Mouse (Mus musculus): ENCODE measurements around the gene Atp8a1. TPM values are rescaled to one million over a fixed set of nuclear protein-coding genes. Genes with fewer than 3 reads are reported as not detected.

Gene Atp8a1
- 10 to 100 TPM; 21.8 to 22.4 TPM for total RNA-seq (2021)
- long read RNA-seq, experiment 1, partial matches to known transcripts, result 0 of 2 reads
- long read RNA-seq, experiment 1, other reads (novel, unspliced or antisense), result 1 of 2 reads
- long read RNA-seq, experiment 2, full-length matches to known transcripts, result 1 of 10 reads
- long read RNA-seq, experiment 2, partial matches to known transcripts, result 1 of 10 reads
- long read RNA-seq, experiment 2, other reads (novel, unspliced or antisense), result 8 of 10 reads

GRCm38 (mm10) chr5:67847253-67848165 lies at the start of gene Atp8a1:
TSS of gene Atp8a1 (minus strand) at chr5:67847434.
- peak; percentile 97 to 98 for DNase-seq (ENCODE audit: low spot score in 2 of 2)

DNA sequence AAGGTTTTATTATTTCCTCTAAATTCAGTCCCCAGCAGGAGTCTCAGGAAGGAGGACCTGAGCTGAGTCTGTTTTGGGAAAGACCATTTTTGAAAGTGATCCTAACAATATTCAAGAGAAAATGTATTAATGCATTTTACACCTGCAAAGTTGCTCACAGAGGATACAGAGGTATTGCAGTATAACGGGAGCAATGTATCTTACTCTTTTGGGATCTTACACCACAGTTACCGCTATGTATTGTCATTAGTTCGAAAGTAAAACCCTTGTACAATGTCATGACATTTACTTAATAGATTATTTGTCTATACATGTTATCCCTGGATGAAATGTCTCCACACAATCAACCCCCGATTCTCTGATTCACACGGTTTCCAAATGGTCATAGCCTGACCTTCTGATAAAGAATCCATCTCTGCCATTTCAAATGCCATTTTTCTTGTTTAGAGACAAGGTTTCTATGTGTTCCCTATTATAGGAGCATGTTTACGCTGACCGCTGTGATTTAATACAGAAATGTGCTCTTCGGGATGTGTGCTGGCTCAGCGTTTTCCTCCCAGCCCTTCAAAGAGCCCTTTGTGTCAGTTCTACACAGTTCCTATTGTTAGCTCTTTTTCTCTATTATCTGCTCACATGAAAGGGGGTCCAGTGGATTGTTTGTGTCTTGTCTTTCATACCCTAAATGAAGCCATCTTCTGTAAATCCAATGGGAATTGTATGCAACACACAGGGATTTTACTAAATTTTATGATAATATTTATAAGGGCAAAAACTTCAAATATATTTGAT lies 37.4 kb upstream of the Atp8a1 start:
- no peak for DNase-seq (ENCODE audit: low spot score in 2 of 2)

GRCm38 (mm10) chr5:67883564-67884171 lies 36.4 kb upstream of the Atp8a1 start:
- DNase-seq (ENCODE audit: low spot score in 2 of 2), result no peak

- DNase-seq (ENCODE audit: low spot score in 2 of 2), result no peak
Observed at GRCm38 (mm10) chr5:67871414-67871813, 24.2 kb upstream of the Atp8a1 start.

- DNase-seq (ENCODE audit: low spot score in 2 of 2), result no peak
Observed at GRCm38 (mm10) chr5:67866221-67866620, 19.0 kb upstream of the Atp8a1 start.

DNA sequence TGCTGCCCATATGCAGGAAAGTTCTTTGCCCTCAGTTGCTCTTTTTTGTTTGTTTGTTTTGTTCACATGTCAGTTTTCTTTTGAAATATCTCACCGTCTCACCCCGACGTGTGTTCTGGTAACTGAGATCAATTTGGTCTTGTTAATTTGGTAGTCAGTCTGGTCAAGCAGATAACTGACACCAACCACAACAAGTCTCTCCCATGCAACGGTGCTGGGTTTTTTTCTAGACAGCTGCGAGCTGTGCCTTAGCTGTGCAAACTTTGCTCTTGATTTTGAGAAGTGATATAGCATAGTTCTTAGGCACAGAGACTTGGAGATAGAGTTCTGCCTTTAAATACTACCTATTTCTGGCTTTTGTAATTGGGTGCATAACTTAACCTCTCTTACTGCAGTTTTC lies 18.4 kb upstream of the Atp8a1 start:
- no peak for DNase-seq (ENCODE audit: low spot score in 2 of 2)

GRCm38 (mm10) chr5:67864508-67865060 lies 17.4 kb upstream of the Atp8a1 start:
- no peak for DNase-seq (ENCODE audit: low spot score in 2 of 2)

- no peak for DNase-seq (ENCODE audit: low spot score in 2 of 2)
Observed at GRCm38 (mm10) chr5:67863950-67864391, 16.7 kb upstream of the Atp8a1 start.

- no peak for DNase-seq (ENCODE audit: low spot score in 2 of 2)
Observed at GRCm38 (mm10) chr5:67854963-67855606, 7.9 kb upstream of the Atp8a1 start.

DNA sequence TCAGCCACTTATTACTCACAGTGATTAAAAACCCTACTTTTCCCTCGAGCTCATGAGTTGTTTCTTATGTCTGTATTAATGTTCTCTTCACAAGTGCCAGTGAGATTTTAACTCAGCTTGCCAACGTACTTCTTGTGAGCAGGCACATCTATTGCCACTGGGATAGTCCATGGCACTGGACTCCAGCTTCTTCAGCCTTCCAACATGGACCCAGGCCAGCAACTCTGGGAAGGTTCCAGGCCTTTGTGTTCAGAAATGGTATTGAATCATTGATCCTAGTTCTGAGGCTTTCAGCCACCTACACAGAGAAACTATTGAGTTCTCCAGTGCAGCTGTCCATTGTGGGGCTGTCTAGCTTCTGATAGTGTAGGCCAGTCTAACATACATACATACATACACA lies 5.6 kb upstream of the Atp8a1 start:
- DNase-seq (ENCODE audit: low spot score in 2 of 2), result no peak

DNA sequence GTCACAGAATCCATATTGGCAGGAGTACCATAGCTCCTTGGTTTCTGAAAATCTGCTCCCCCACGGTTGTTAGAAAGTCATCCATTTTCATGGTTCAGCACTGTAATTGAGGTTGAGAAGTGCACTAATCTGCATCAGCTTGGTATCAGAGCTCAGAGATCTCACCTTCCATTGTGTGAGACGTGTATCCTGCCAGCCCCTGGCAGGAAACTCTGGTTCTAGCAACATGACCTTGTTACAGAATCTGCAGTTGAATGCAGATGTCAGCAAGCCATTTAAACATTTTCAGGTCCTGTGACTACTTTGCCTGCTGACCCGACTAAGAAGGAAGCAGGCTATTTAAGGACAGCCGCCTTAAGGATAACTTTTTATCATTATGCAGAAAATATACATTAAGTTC lies 2.2 kb upstream of the Atp8a1 start:
- no peak for DNase-seq (ENCODE audit: low spot score in 2 of 2)

DNA sequence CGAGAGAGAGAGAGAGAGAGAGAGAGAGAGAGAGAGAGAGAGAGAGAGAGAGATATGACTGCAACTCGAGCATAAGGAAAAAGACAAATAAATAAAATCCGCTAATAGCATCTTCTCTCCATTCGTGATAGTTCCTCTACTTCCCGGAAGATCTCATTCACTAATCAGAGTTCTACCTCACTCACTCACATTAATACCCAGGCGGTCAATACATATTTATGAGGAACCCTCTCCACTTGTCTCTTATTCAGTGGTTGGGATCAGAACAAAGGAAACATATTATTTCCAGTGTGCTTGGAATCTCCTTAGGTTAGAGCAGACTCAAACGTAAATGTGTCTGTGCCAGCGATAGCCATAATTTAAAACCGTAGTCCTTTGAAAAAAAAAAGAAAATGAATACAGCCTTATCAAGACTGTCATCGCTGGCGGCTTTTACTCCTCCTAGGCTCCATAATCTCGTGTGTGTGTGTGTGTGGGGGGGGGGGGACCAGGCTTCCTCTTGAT lies 1.3 kb upstream of the Atp8a1 start:
- DNase-seq (ENCODE audit: low spot score in 2 of 2), result no peak

- peak in 1 of 2 experiments; percentile 6 for DNase-seq (ENCODE audit: low spot score in 2 of 2)
Observed at GRCm38 (mm10) chr5:67846361-67847224, 641 bp downstream of the Atp8a1 start.

GRCm38 (mm10) chr5:67845190-67845691 lies 2.0 kb downstream of the Atp8a1 start:
- DNase-seq (ENCODE audit: low spot score in 2 of 2), result no peak

GRCm38 (mm10) chr5:67844070-67844469 lies 3.2 kb downstream of the Atp8a1 start:
- DNase-seq (ENCODE audit: low spot score in 2 of 2), result no peak

DNA sequence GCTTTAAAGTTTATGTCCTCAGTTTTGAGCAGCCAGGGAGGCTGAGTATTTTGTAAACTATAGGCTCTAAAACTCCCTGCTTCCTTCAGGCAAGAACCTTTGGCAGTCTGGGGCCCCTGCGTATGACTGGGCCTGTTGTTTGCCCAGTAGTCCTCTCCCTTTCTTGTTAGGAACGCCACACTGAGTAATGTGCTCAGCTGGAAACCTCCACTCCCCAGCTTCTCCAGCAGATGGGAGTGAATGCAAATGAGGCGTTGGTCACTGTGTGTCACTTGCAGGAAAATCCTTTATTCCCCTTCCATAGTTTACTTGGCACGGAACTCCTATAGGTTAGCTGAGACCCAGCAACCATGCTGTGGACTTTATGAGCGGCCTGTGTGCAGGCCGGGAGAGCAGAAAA lies 4.9 kb downstream of the Atp8a1 start:
- no peak for DNase-seq (ENCODE audit: low spot score in 2 of 2)

DNA sequence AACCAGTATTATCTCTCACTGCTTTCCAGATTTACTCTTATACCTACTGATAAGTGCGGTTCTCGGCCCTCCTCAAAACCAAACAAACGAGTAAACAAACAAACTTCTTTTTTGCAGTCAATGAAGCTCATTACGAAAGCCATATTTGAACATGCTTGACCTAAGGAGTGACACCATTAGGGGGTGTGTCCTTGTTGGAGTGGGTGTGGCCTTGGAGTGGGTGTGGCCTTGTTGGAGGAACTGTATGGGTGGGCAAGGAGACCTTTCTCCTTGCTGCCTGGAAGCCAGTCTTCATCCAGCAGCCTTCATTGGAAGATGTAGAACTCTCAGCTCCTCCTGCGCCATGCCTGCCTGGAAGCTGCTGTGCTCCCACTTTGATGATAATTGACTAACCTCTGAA lies 13.4 kb downstream of the Atp8a1 start:
- no peak for DNase-seq (ENCODE audit: low spot score in 2 of 2)

GRCm38 (mm10) chr5:67831293-67832147 lies 15.7 kb downstream of the Atp8a1 start:
- no peak for DNase-seq (ENCODE audit: low spot score in 2 of 2)
